Mouse (Mus musculus) intestine, embryonic 15.5 days (tissue): ENCODE data around the gene Fbxw2. TPM values are rescaled to one million over a fixed set of nuclear protein-coding genes. Genes with fewer than 3 reads are reported as not detected.
A peak's percentile ranks its signal among the peaks of the same experiment; 100 is the strongest.
"Not testable (repeated sequence)": the region's sequence is repeated elsewhere in the genome, so short reads cannot be mapped to it uniquely, and the experiment has no call there.

Experiments
- ATAC-seq: fragments of 200-750 bp; cut with Nextera tagmentation; 2 replicates; pipeline ENCODE4 v1.8.0; 2017; ENCODE audit warnings: moderate TSS enrichment, moderate library complexity
- H3K27ac ChIP-seq: fragments of 300-500 bp; sonication (generic); 2 replicates; pipeline ENCODE4 v1.5.1; 2015; ENCODE audit warnings: mild to moderate bottlenecking, inconsistent platforms
- H3K27me3 ChIP-seq: fragments of 300-500 bp; sonication (generic); replicated peaks from 2 replicates; pipeline ENCODE4 v1.6.1; 2015; ENCODE audit warnings: inconsistent platforms
- H3K36me3 ChIP-seq: fragments of 300-500 bp; sonication (generic); 2 replicates; pipeline ENCODE4 v1.6.1; 2015; ENCODE audit warnings: inconsistent platforms
- H3K4me1 ChIP-seq: fragments of 300-500 bp; sonication (generic); replicated peaks from 2 replicates; pipeline ENCODE4 v1.6.1; 2015; ENCODE audit warnings: inconsistent platforms
- H3K4me2 ChIP-seq: fragments of 300-500 bp; sonication (generic); replicated peaks from 2 replicates; pipeline ENCODE4 v1.6.1; 2015; ENCODE audit warnings: mild to moderate bottlenecking, inconsistent platforms
- H3K4me3 ChIP-seq: fragments of 300-500 bp; sonication (generic); replicated peaks from 2 replicates; pipeline ENCODE4 v1.5.1; 2015; ENCODE audit warnings: inconsistent platforms
- H3K9ac ChIP-seq: fragments of 300-500 bp; sonication (generic); 2 replicates; pipeline ENCODE4 v1.6.1; 2015; ENCODE audit warnings: inconsistent platforms
- H3K9me3 ChIP-seq: fragments of 300-500 bp; sonication (generic); 2 replicates; pipeline ENCODE4 v1.6.1; 2016; ENCODE audit warnings: inconsistent platforms
- WGBS: fragments of 180-500 bp; shearing (Covaris S2); methylation state at CpG from one replicate; pipeline ENCODE4 v1.1.7; 2015; 5-methylcytosine and 5-hydroxymethylcytosine counted together
- polyA plus RNA-seq: library from polyadenylated mRNA; unstranded; fragments of >200 nt; fragmentation: Nextera tagmentation; extraction: Ambion mirVana; gene quantifications from 2 replicates; pipeline ENCODE4 v1.2.1, GENCODE M21; 2015

The Fbxw2 gene
- polyA plus RNA-seq, 1 experiment from 2014 or later, result 68.3 TPM

DNA sequence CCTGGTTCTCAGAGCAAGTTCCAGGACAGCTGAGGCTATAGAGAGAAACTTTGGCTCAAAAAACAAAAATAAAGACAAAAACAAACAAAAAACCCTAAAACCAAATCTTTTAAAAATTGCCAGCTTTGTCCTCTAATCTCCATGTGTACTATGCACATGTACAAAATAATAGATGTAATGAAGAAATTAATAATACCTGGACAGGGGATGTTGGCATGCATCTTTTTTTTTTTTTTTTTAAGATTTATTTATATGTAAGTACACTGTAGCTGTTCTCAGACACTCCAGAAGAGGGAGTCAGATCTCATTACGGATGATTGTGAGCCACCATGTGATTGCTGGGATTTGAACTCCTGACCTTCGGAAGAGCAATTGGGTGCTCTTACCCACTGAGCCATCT is 33.6 kb downstream of the Fbxw2 start:
- not testable (repeated sequence) for H3K4me3 ChIP-seq, H3K36me3 ChIP-seq, H3K9me3 ChIP-seq, H3K4me2 ChIP-seq, H3K9ac ChIP-seq, H3K27me3 ChIP-seq, H3K27ac ChIP-seq, ATAC-seq, H3K4me1 ChIP-seq
- 88% methylated on average over 2 of the region's 2 CpGs for WGBS

GRCm38 (mm10) chr2:34790282-34790681 is 35.8 kb downstream of the Fbxw2 start:
- H3K27me3 ChIP-seq, result no peaks in the 10 kb centered on the region
- H3K36me3 ChIP-seq, result 0 out of 2 replicates have a peak, but pooled peaks cover 9% of the 10 kb centered on the region
- H3K4me1 ChIP-seq, result no peaks in the 10 kb centered on the region
- H3K9me3 ChIP-seq, result no peaks in the 10 kb centered on the region
- ATAC-seq, result no peak
- 93% methylated on average over 8 of the region's 8 CpGs for WGBS
- no peak overlapping the region for H3K4me2 ChIP-seq
- H3K4me3 ChIP-seq, result no peak overlapping the region
- no peak overlapping the region for H3K9ac ChIP-seq
- H3K27ac ChIP-seq, result no peak overlapping the region

DNA sequence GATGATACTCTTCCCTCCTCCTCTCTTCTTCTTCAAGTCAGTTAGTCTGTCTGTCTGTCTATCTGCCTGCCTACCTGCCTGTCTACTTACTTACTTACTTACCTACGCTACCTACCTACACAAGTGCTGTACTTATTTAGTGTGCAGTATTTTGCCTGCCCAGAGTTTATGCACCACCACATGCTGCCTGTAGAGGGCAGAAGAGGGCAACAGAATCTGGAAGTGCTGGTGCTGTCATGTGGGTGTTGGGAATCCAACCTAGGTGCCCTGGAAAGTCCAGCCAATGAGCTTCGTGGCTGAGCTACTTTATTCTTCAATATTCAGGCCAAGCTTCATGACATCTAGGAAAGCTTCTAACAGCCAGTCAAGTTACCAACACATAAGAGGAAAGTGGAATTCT is 42.0 kb downstream of the Fbxw2 start:
- Histone ChIP-seq H3K4me3 (no peak overlapping the region), H3K9ac (no peak overlapping the region), H3K9me3 (no peaks in the 10 kb centered on the region), H3K27ac (no peak overlapping the region), H3K36me3 (peaks cover 33% of the 10 kb centered on the region), H3K4me1 (no peaks in the 10 kb centered on the region), H3K27me3 (no peaks in the 10 kb centered on the region), H3K4me2 (no peak overlapping the region)
- no peak for ATAC-seq
- WGBS, result 83% methylated on average over 2 of the region's 2 CpGs

GRCm38 (mm10) chr2:34783064-34784020 is 42.8 kb downstream of the Fbxw2 start:
- Histone ChIP-seq H3K4me3 (no peak overlapping the region), H3K36me3 (peaks cover 36% of the 10 kb centered on the region), H3K27ac (no peak overlapping the region), H3K9me3 (no peaks in the 10 kb centered on the region), H3K27me3 (no peaks in the 10 kb centered on the region), H3K9ac (no peak overlapping the region), H3K4me1 (no peaks in the 10 kb centered on the region), H3K4me2 (no peak overlapping the region)
- WGBS, result 83% methylated on average over 14 of the region's 14 CpGs
- ATAC-seq, result peak; percentile 80

DNA sequence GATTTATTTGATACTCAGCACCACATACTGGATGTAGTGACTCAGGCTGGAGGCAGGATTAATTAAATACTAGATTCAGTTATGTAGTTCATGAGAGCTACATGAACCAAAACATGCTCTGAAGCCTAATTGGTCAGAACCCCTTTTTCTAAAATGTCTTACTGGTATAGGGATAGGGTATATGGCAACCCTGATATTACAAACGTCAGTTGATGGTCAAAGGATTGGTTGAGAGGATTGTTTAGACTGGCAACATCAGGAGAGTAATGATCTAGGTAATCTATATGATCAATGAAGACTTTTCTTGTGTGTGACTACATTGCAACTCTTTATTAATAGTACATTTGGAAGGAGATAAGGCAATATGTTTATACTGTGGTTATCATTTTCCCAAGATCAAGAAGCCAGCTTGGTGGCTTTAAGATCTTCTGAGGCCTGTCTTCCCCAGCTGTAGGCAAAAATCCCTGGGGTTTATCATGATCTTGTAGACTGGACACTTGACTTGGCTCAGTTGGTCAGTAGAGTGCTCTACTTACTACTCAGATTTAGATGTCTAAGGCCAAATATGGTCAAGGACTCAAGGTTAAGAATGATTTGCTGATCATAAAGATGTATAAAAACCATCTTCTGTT is 48.8 kb downstream of the Fbxw2 start:
- peaks cover 43% of the 10 kb centered on the region for H3K36me3 ChIP-seq
- no peak overlapping the region for H3K9ac ChIP-seq
- no peak for ATAC-seq
- H3K4me1 ChIP-seq, result peaks cover 25% of the 10 kb centered on the region
- H3K27ac ChIP-seq, result no peak overlapping the region
- no peaks in the 10 kb centered on the region for H3K9me3 ChIP-seq
- no peaks in the 10 kb centered on the region for H3K27me3 ChIP-seq
- no peak overlapping the region for H3K4me3 ChIP-seq
- WGBS, result 67% methylated on average over 1 of the region's 1 CpGs
- no peak overlapping the region for H3K4me2 ChIP-seq

GRCm38 (mm10) chr2:34774493-34774892 is 51.6 kb downstream of the Fbxw2 start:
- ATAC-seq, result no peak
- Histone ChIP-seq H3K27me3 (no peaks in the 10 kb centered on the region), H3K4me2 (peak overlapping the region; percentile 61), H3K4me3 (peak overlapping the region; percentile 88; the same call in 1 of the 2 replicates), H3K36me3 (peaks cover 34% of the 10 kb centered on the region), H3K9ac (0 out of 2 replicates have a peak overlapping the region, but pooled peaks have one; percentile 12), H3K9me3 (no peaks in the 10 kb centered on the region), H3K27ac (no peak overlapping the region), H3K4me1 (peaks cover 28% of the 10 kb centered on the region)
- WGBS, result 86% methylated on average over 6 of the region's 6 CpGs

GRCm38 (mm10) chr2:34773673-34774072 is 52.4 kb downstream of the Fbxw2 start:
- Histone ChIP-seq H3K27me3 (no peaks in the 10 kb centered on the region), H3K9ac (peak overlapping the region; percentile 96), H3K9me3 (no peaks in the 10 kb centered on the region), H3K27ac (no peak overlapping the region), H3K4me3 (peak overlapping the region; percentile 88), H3K4me2 (peak overlapping the region; percentile 61), H3K4me1 (peaks cover 28% of the 10 kb centered on the region), H3K36me3 (peaks cover 31% of the 10 kb centered on the region)
- no peak for ATAC-seq
- 82% methylated on average over 4 of the region's 4 CpGs for WGBS

DNA sequence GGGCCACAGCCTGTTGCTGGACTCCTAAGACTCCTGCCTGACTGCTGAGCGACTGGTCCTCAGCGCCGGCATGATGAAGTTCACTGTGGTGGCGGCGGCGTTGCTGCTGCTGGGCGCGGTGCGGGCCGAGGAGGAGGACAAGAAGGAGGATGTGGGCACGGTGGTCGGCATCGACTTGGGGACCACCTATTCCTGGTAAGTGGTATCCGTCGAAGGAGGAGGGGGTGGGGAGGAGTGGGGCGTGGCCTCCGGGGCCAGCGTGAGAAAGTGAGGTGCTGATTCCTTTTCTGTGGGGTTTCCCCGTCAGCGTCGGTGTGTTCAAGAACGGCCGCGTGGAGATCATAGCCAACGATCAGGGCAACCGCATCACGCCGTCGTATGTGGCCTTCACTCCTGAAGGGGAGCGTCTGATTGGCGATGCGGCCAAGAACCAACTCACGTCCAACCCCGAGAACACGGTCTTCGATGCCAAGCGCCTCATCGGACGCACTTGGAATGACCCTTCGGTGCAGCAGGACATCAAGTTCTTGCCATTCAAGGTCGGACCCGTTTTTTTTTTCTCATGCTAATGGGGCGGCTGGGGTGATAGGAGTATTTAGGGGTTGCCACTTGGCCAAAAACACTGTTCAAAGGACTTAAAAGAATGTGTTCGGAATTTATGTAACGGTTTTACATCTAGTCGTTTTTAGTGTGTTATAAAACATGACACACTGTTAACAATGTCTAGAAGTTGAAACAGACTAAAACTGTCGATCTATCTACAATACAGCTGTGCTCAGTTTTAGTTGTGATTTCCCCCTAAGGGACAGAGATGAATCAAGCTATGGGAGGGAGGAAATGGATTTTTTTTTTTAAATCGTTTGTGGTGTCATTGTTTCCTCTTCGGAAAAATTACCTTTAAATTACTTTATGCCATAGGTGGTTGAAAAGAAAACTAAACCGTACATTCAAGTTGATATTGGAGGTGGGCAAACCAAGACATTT is 53.6 kb downstream of the Fbxw2 start:
- peak overlapping the region; percentile 88 for H3K4me3 ChIP-seq
- peaks cover 28% of the 10 kb centered on the region for H3K4me1 ChIP-seq
- WGBS, result 2% methylated on average over 50 of the region's 50 CpGs
- ATAC-seq, result peak; percentile 39
- H3K27ac ChIP-seq, result peak overlapping the region; percentile 86
- H3K9ac ChIP-seq, result peak overlapping the region; percentile 96
- peaks cover 30% of the 10 kb centered on the region for H3K36me3 ChIP-seq
- H3K27me3 ChIP-seq, result no peaks in the 10 kb centered on the region
- peak overlapping the region; percentile 61 for H3K4me2 ChIP-seq
- H3K9me3 ChIP-seq, result no peaks in the 10 kb centered on the region

DNA sequence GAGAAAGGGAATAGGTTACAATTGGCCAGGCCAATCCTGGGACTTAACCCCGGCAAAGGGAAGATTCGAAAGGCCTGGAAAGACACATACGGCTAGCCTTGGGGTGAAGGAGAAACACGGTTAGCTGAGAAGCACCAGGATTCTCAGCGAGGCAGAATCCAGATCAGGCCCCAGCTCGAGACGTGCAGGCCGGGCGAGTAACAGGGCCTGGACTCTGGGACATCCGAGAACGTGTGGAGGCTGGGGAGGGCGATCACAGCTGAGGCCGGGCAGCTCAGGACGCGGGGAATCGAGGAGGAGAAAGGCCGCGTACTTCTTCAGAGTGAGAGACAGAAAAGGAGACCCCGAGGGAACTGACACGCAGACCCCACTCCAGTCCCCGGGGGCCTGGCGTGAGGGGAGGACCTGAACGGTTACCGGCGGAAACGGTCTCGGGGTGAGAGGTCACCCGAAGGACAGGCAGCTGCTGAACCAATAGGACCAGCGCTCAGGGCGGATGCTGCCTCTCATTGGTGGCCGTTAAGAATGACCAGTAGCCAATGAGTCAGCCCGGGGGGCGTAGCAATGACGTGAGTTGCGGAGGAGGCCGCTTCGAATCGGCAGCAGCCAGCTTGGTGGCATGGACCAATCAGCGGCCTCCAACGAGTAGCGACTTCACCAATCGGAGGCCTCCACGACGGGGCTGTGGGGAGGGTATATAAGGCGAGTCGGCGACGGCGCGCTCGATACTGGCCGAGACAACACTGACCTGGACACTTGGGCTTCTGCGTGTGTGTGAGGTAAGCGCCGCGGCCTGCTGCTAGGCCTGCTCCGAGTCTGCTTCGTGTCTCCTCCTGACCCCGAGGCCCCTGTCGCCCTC is 54.5 kb downstream of the Fbxw2 start, which contains the start of gene Hspa5:
Hspa5 (plus strand) TSS at position 603 of the 859 bp plus-strand sequence.
- under 1% methylated on average over 60 of the region's 60 CpGs for WGBS
- Histone ChIP-seq H3K9ac (peak within 1 kb of the TSS; percentile 97), H3K4me3 (peak within 1 kb of the TSS; percentile 88), H3K27me3 (no peaks in the 10 kb centered on the region), H3K9me3 (no peaks in the 10 kb centered on the region), H3K4me2 (peak within 1 kb of the TSS; percentile 61), H3K36me3 (peaks cover 26% of the 10 kb centered on the region), H3K27ac (peak within 1 kb of the TSS; percentile 90), H3K4me1 (peaks cover 28% of the 10 kb centered on the region)
- ATAC-seq, result peak; percentile 99

DNA sequence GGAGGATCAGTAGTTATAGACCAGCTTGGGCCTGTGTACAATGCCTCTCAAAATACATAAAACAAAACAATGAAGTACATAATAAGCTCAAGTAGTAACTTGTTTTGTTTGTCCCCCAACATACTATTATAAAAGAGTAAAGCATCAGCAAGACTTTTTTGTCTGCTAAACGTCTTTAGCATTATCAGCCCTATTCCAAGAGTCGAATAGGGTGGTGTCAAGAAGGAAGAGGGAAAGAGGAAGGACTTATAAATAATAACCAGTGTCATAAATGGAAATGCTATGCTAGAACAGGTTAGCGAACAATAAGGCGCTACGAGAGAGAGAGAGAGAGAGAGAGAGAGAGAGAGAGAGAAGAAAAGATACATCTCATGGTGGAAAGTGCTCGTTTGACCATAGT is 55.2 kb downstream of the Fbxw2 start:
- H3K36me3 ChIP-seq, result peaks cover 22% of the 10 kb centered on the region
- H3K9me3 ChIP-seq, result no peaks in the 10 kb centered on the region
- ATAC-seq, result no peak
- H3K27me3 ChIP-seq, result no peaks in the 10 kb centered on the region
- peak overlapping the region; percentile 55 for H3K4me2 ChIP-seq
- 3% methylated on average over 6 of the region's 6 CpGs for WGBS
- peak overlapping the region; percentile 97 for H3K9ac ChIP-seq
- peaks cover 26% of the 10 kb centered on the region for H3K4me1 ChIP-seq
- H3K4me3 ChIP-seq, result peak overlapping the region; percentile 88
- H3K27ac ChIP-seq, result peak overlapping the region; percentile 90

DNA sequence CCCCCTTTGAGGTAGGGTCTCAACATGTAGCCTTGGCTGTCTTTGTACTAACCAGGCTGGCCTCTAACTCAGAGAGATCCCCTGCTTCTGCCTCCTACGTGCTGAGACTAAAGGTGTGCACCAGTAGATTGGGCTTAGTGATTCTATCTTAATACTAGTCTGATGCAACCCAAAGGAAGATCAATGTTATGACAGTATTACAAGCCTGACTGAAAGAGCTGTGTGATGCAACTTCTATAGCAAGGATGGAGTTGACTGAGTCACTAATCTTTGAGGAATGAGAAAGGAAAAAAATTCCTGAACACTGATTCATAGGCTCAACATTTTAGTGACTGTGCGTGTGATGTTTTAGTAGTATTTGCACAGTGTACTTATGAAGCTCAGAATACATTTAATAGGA is 56.1 kb downstream of the Fbxw2 start:
- Histone ChIP-seq H3K9me3 (no peaks in the 10 kb centered on the region), H3K27ac (no peak overlapping the region), H3K4me2 (peak overlapping the region; percentile 55; the same call in 1 of the 2 replicates), H3K4me3 (no peak overlapping the region), H3K36me3 (peaks cover 17% of the 10 kb centered on the region), H3K9ac (no peak overlapping the region), H3K27me3 (no peaks in the 10 kb centered on the region), H3K4me1 (peaks cover 19% of the 10 kb centered on the region)
- WGBS, result 94% methylated on average over 2 of the region's 2 CpGs
- no peak for ATAC-seq
